In genomic region chr12:79454017-79454416, GRCm38 (mm10) we compare ENCODE assay signal across 15 mouse cellular contexts.
DNase-seq lines count a peak whose midpoint lies in the region; ATAC-seq and TF ChIP-seq lines count a peak whose summit lies in the region.
"Had no signal": no experiment of that assay in that cellular context is flagged by ENCODE, and none has a peak within 500 bp of the region (broad histone marks: within the 10 kb centered on the region; RNA-seq: fewer than 3 reads in every experiment).

No protein-coding gene starts in this region.

- H3K27ac ChIP-seq in kidney, postnatal 0 days, result no peak overlapping the region
- no peak overlapping the region for H3K27ac ChIP-seq in CH12.LX (ENCODE audit: insufficient read depth, low read depth)
- H3K27ac ChIP-seq: embryonic facial prominence, embryonic 12.5 days; limb, embryonic 10.5 days; liver, embryonic 15.5 days had no signal

- no peak overlapping the region for H3K4me2 ChIP-seq in kidney, postnatal 0 days (ENCODE audit: low read length)
- no peak overlapping the region for H3K4me2 ChIP-seq in CH12.LX (ENCODE audit: insufficient read depth, low read depth, poor library complexity, severe bottlenecking)
- H3K4me2 ChIP-seq: embryonic facial prominence, embryonic 12.5 days; liver, embryonic 15.5 days had no signal

- in situ Hi-C loops in CH12.LX (cut with MboI; ENCODE audit: low pct_ligation_motif_present, low pct_unique_long_range_greater_than_20kb, low sequenced_read_pairs), result no loop called here
- in situ Hi-C loops in Patski (cut with MboI; ENCODE audit: low pct_unique_long_range_greater_than_20kb), result no loop called here

- peak; percentile 66 for TF ChIP-seq CTCF in kidney, postnatal 0 days (IDR thresholded peaks at IDR 0.05; ENCODE audit: low read depth)
- TF ChIP-seq CTCF in CH12.LX (conservative IDR thresholded peaks at IDR 0.05 in 1 of 2, IDR thresholded peaks at IDR 0.05 in 1 of 2; ENCODE audit: low read depth in 2 of 2, low read length in 2 of 2) (peak in 1 of 2 experiments; percentile 46; a peak in 2 of 4 replicates), Patski (IDR thresholded peaks at IDR 0.05) (peak; percentile 32)

- no peaks in the 10 kb centered on the region for H3K36me3 ChIP-seq in kidney, postnatal 0 days (ENCODE audit: insufficient read depth, low read length)
- H3K36me3 ChIP-seq in CH12.LX (replicated peaks in 1 of 2; ENCODE audit: control insufficient read depth in 1 of 2, insufficient read depth in 1 of 2, low read length in 1 of 2), result peaks cover 0 to 3% of the 10 kb centered on the region in 2 experiments
- H3K36me3 ChIP-seq: embryonic facial prominence, embryonic 12.5 days; limb, embryonic 10.5 days; liver, embryonic 15.5 days had no signal

- ATAC-seq in kidney, postnatal 0 days (replicated peaks; ENCODE audit: low FRiP score, low read depth), result no peak
- no peak for ATAC-seq in Patski
- ATAC-seq: hindbrain, embryonic 16.5 days had no signal

- TF ChIP-seq POLR2A in CH12.LX (IDR thresholded peaks at IDR 0.05; ENCODE audit: low read depth, low read length), result no peak

- CTCF ChIA-PET in Patski (lab: Charles Lee), result no interaction called here

- H3K4me1 ChIP-seq in kidney, postnatal 0 days (replicated peaks; ENCODE audit: insufficient read depth, low read length), result peaks cover 4% of the 10 kb centered on the region; the same call in 1 of the 2 replicates
- H3K4me1 ChIP-seq in CH12.LX (ENCODE audit: control insufficient read depth in 1 of 2, insufficient read depth in 2 of 2), result no peaks in the 10 kb centered on the region; a peak in 1 of 4 replicates
- H3K4me1 ChIP-seq: liver, embryonic 15.5 days had no signal

- DNase-seq in kidney, postnatal 0 days (ENCODE audit: low spot score), result no peak
- no peak for DNase-seq in kidney, adult 11 months
- DNase-seq in CH12.LX (ENCODE audit: extremely low read depth), result no peak
- DNase-seq in Patski (ENCODE audit: low read depth, low spot score), result no peak
- DNase-seq in lung, postnatal 25 days (ENCODE audit: low spot score), result peak; percentile 16
- DNase-seq in gastrocnemius, postnatal 25 days, result no peak
- no peak for DNase-seq in spleen, postnatal 10 days (ENCODE audit: low spot score in 2 of 2)
- DNase-seq: adrenal gland, adult 2 months; cerebellum, adult 9-11 months; heart, postnatal 14 days; thymus, postnatal 14 days had no signal

- H3K9ac ChIP-seq in kidney, postnatal 0 days (ENCODE audit: low read depth, low read length), result no peak overlapping the region
- H3K9ac ChIP-seq in CH12.LX (ENCODE audit: insufficient read depth, low read depth), result no peak overlapping the region
- H3K9ac ChIP-seq: embryonic facial prominence, embryonic 12.5 days; liver, embryonic 15.5 days had no signal

- WGBS in kidney, postnatal 0 days, result 63% methylated on average over 4 of the region's 4 CpGs

- no peak overlapping the region for H3K4me3 ChIP-seq in kidney, postnatal 0 days (replicated peaks; ENCODE audit: low read depth, low read length)
- no peak overlapping the region for H3K4me3 ChIP-seq in CH12.LX (replicated peaks in 1 of 3; ENCODE audit: low read depth in 2 of 3, low read length in 2 of 3, poor library complexity in 1 of 3)
- H3K4me3 ChIP-seq: embryonic facial prominence, embryonic 12.5 days; limb, embryonic 10.5 days; liver, embryonic 15.5 days had no signal

- H3K79me2 ChIP-seq in CH12.LX (replicated peaks; ENCODE audit: control insufficient read depth, extremely low read depth, insufficient read depth, poor library complexity, severe bottlenecking), result no peaks in the 10 kb centered on the region

- no peak for TF ChIP-seq EP300 in CH12.LX (IDR thresholded peaks at IDR 0.05; ENCODE audit: low read length)

- peak; percentile 51 for TF ChIP-seq RAD21 in CH12.LX (IDR thresholded peaks at IDR 0.05; ENCODE audit: low read depth, low read length)

- no peaks in the 10 kb centered on the region for H3K27me3 ChIP-seq in kidney, postnatal 0 days (ENCODE audit: insufficient read depth, low read length)
- no peaks in the 10 kb centered on the region for H3K27me3 ChIP-seq in CH12.LX (replicated peaks)
- no peaks in the 10 kb centered on the region for H3K27me3 ChIP-seq in Patski
- H3K27me3 ChIP-seq: embryonic facial prominence, embryonic 12.5 days; liver, embryonic 15.5 days had no signal

- dilution Hi-C loops in CH12.LX (cut with MboI; ENCODE audit: extremely low pct_ligation_motif_present, extremely low pct_unique_long_range_greater_than_20kb, low sequenced_read_pairs), result no loop called here

- no peaks in the 10 kb centered on the region for H3K9me3 ChIP-seq in kidney, postnatal 0 days (replicated peaks; ENCODE audit: low read length)
- H3K9me3 ChIP-seq in CH12.LX (replicated peaks; ENCODE audit: low read length), result no peaks in the 10 kb centered on the region
- H3K9me3 ChIP-seq: embryonic facial prominence, embryonic 12.5 days; limb, embryonic 10.5 days; liver, embryonic 15.5 days had no signal

- POLR2A ChIA-PET in Patski (lab: Charles Lee), result no interaction called here

TF ChIP-seq in CH12.LX, 34 proteins besides CTCF, POLR2A, EP300 and RAD21:
- TF ChIP-seq SMC3 (IDR thresholded peaks at IDR 0.05; ENCODE audit: low read depth, low read length), result peak; percentile 42
- TF ChIP-seq UBTF (IDR thresholded peaks at IDR 0.05; ENCODE audit: low read depth, low read length), result no peak
- TF ChIP-seq NELFE (IDR thresholded peaks at IDR 0.05; ENCODE audit: low read depth, low read length), result no peak
